Mouse (Mus musculus): ENCODE measurements around the gene Parvg.

GRCm38 (mm10) chr15:84329940-84330339, 6.1 kb downstream of the Parvg start:
- TF ChIP-seq CTCF (IDR thresholded peaks at IDR 0.05; ENCODE audit: low read depth, low read length) = no peak
- TF ChIP-seq GATA1 (IDR thresholded peaks at IDR 0.05; ENCODE audit: borderline replicate concordance, low read length) = no peak
